Mouse (Mus musculus) cerebral cortex, adult 2 months (tissue): ENCODE measurements around the gene Ubox5.

Experiments
- WGBS: fragments of 180-500 bp; shearing (Covaris S2); methylation state at CpG from one replicate; pipeline ENCODE4 v1.1.7; 2018; 5-methylcytosine and 5-hydroxymethylcytosine counted together

The Ubox5 gene

DNA sequence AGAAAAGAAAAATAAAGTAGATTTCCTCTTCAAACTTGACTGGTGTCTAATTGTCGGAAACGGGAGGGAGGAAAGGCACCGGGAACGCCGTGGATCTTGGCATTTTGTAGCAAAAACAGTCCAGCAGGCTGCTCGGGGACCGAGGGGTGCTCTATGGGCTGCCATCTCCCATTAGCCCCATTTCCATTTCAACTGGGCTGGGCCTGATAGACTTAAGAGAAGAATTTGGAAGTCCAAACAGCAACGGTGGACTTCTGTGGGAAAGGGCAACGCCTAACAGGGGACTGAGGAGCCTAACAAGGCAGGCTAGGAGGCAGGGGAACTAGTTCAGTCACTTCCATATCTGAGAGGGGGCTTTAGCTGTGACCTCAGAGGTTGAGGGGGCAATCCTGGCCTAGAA is 52.8 kb downstream of the Ubox5 start:
- 24% methylated on average over 9 of the region's 9 CpGs for WGBS

DNA sequence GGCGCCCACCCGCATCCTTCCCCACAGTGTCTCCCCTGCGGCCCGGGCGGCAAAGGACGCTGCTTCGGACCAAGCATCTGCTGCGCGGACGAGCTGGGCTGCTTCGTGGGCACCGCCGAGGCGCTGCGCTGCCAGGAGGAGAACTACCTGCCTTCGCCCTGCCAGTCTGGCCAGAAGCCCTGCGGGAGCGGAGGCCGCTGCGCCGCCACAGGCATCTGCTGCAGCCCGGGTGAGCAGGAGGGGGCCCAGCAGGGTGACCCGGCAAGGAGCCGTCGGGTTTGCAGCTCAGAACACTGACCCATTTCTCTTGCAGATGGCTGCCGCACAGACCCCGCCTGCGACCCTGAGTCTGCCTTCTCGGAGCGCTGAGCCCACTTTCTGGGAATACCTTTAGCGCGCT is 53.3 kb downstream of the Ubox5 start:
- WGBS, result 7% methylated on average over 32 of the region's 32 CpGs

DNA sequence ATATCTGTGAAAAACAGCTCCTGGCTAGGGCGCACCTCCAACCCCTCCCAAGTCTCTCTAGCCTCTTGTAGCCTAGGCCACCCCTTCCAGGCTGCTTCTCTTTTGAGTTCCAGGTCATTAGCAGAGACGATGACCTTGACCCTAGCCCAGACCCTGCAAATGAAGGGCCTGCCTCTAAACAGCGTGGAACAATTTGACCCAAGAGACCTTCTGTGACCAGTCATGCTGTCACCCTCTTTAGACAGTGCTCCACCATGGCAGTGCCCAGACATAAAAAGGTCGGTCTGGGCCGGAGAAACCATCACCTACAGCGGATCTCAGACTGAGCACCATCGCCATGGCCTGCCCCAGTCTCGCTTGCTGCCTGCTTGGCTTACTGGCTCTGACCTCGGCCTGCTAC is 54.0 kb downstream of the Ubox5 start, which contains the start of gene Oxt:
TSS of gene Oxt (plus strand) at position 301 of the 400 bp plus-strand sequence.
- WGBS, result 75% methylated on average over 9 of the region's 9 CpGs

GRCm38 (mm10) chr2:130574960-130575359 is 54.9 kb downstream of the Ubox5 start:
- WGBS, result 77% methylated on average over 5 of the region's 5 CpGs

GRCm38 (mm10) chr2:130568921-130569320 is 60.9 kb downstream of the Ubox5 start:
- WGBS, result 75% methylated on average over 4 of the region's 4 CpGs

DNA sequence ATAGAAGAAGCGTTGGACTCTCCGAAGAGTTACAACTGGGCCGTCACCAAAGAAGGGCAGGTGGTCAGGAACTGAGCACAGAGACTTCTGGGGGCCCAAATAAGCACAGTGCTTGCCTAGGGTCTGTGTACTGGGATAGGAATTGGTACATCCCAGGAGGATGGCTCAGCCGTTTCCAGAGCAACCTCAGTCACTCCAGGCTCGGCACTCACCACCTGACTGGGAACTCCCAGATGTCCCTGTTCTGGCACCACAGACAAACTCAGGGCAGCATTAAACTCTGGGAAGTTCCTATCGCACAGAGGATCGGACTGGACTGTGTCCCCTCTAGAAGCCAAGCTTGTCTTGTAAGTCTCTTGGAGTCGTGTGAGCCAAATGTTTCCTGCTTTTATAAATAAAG is 64.9 kb downstream of the Ubox5 start:
- WGBS, result 66% methylated on average over 8 of the region's 8 CpGs

DNA sequence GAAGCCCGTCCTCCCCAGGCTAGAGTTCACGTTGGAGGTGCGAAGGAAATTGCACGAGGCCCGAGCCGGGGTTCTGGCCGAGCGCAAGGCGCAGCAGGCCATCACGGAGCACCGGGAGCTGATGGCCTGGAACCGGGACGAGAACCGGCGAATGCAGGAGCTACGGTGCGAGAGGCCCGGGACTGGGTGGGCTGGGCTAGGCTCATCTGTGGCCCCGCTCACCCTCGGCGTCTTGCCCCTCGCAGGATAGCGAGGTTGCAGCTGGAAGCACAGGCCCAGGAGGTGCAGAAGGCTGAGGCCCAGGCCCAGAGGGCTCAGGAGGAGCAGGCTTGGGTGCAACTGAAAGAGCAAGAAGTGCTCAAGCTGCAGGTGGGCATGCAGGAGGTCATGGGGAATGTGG is 65.8 kb downstream of the Ubox5 start:
- WGBS, result 1% methylated on average over 23 of the region's 23 CpGs

DNA sequence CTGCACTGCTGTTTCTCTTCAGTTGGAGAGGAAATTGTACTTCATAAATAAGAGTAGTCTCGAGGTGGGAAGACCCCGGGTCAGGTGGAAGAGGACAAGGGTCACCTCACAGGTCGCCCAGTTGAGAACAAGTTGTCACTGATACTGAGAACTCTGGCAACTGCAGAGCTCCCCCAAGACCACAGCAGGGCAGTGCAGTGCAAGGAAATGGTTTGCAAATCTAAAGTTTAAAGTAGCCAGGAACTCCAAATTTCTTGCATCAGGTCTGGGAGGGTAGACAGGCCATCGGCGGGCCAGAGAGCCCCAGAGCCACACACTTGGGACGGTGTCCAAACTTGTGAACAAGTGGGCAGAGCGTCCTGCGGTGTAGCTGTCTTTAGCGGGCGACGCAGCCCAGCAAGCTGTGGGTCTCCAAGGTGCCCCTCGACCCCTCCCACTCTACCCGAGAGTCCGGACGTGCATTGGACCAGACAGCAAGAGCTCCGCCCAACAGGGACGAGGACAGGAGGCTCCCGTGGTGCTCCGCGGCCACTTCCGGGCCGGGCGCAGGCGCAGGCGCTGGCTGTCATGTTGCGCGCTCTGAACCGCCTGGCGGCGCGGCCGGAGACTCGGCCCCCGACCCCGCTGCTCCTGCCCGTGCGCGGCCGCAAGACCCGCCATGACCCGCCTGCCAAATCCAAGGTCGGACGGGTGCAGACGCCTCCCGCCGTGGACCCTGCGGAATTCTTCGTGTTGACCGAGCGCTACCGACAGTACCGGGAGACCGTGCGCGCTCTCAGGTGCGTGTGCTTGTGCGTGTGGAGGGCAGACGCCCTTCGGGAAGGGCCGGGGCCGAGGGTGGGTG is 66.4 kb downstream of the Ubox5 start, which contains the start of gene Mrps26:
TSS of gene Mrps26 (plus strand) at position 531 of the 844 bp plus-strand sequence.
- WGBS, result under 1% methylated on average over 61 of the region's 61 CpGs

DNA sequence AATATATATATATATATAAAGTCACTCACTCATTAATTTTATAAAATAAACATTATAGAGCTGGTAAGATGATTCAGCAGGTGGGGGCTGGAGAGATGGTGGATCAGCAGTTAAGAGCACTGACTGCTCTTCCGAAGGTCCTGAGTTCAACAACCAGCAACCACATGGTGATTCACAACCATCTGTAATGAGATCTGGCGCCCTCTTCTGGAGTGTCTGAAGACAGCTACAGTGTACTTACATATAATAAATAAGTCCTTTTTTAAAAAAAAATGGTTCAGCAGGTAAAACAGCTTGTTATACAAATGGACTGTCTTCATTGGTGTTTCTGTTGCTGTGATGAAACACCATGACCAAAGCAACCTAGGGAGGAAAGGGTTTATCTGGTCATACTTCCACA is 71.8 kb downstream of the Ubox5 start:
- WGBS, result 71% methylated on average over 2 of the region's 2 CpGs

DNA sequence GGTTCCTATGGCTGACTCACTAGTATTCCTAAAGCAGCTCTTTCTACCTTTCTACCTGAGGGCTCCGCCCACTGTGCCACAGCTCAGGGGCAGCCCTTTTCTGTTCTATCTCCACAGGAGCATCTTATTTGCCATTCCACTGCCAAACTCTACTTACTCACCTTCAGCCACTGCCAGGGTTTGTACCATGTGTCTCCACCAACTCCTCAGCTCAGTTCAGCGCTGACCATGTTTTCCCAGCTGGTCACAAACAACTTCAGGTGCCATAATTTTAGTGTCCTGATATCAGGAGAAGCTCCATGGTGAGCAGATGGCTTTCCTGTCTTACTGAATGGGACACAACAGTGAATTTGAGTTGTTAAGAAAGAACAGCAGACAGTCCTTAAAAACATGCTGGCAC is 72.4 kb downstream of the Ubox5 start:
- 98% methylated on average over 2 of the region's 2 CpGs for WGBS

DNA sequence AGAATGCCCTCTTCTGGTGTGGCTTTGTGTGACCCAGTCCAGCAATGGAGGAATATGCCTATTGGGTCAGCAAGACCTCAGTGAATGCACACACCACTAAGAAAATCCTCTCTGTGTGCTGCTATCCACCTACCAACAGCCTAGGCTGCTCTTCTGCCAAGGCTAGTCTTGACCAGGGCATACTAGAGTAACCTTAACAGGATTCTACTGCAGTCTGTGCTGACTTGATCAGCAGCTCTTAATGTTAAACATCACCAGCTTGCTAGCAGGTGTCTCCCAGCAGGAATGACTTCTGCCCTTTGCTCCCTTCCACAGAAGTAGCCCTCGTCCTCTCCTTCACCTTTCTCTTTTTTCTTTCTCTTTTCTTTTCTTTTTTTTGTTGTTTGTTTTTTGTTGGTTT is 73.5 kb downstream of the Ubox5 start:
- WGBS, result 94% methylated on average over 1 of the region's 1 CpGs

- WGBS, result 93% methylated on average over 7 of the region's 7 CpGs
Measured at GRCm38 (mm10) chr2:130554841-130555240, 75.0 kb downstream of the Ubox5 start.

DNA sequence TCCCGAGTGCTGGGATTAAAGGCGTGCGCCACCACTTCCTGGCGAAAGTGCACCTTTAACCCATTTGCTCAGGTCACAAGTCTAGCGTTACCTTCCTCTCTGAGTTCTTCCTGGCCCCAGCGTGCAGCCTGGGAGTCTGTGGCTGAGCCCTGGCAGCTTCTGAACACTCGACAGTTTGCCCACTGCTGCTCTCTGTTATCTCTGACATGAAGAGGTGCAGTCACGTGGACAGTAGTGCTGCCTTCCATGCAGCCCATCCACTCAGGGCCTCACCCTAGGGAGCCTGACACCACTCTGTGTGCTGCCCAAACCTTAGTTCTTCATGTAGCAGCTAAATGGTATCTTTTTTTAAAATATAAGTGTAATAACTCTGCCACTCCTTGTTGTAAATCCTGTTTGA is 82.9 kb downstream of the Ubox5 start:
- WGBS, result 91% methylated on average over 8 of the region's 8 CpGs

DNA sequence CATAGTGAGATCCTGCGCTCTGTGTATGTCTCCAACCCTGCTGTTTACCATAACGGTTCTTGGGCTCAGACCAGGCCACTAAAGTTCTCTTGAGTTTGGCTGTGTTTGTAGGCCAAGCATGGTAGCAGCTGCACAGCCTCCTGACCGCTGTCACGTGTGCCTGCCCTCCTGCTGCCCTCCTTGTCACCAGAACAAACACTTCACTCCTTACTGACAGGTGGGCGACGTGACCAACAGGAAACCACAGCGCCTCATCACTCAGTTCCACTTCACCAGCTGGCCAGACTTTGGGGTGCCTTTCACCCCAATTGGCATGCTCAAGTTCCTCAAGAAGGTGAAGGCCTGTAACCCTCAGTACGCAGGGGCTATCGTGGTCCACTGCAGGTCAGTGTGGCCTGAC is 89.6 kb downstream of the Ubox5 start:
- 91% methylated on average over 9 of the region's 9 CpGs for WGBS
